Mouse (Mus musculus): ENCODE data around the gene Gm49387.

- TF ChIP-seq CTCF (IDR thresholded peaks at IDR 0.05), result no peak
- no peak for TF ChIP-seq EP300 (IDR thresholded peaks at IDR 0.05)
Measured at GRCm38 (mm10) chr14:31596408-31596807, 44.3 kb downstream of the Gm49387 start.

Measured in lung, postnatal 0 days (tissue).